Mouse (Mus musculus): ENCODE data around the gene Hist1h2bl.
"Not testable (repeated sequence)": the region's sequence is repeated elsewhere in the genome, so short reads cannot be mapped to it uniquely, and the experiment has no call there.

Gene Hist1h2bl

DNA sequence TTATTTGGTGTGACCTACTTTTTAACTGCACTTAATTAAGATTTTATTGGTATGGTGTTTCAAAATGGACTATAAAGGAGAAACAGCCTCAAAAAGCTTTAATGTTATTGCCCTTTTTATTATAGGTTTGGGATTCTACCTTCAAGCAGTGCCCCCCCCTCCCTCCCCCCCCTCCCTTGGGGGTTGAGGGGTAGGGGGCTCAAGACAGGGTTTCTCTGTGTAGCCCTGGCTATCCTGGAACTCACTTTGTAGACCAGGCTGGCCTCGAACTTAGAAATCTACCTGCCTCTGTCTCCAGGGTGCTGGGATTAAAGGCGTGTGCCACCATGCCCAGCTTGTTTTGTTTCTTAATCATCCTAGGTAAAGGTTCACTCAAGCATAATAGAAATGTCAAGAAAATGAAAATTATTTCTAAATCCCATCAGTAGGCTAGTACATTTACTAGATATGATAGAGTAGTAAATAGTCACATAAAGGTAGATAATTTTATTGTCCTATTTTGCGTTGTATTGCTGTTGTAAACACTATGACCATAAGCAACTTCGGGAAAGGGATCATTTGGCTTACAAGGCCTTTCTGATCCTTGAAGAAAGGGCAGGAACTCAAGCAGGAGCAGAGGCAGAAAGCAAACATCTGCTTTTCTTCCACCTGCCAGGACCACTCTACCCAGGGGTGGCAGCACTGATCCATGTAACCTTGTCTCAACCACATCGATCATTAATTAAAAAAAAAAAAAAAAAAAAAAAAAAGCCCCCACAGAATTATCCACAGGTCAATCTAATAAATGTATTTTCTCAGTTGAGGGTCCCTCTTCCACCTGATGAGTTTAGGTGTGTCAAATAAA lies 7.3 kb upstream of the Hist1h2bl start:
- DNase-seq (ENCODE audit: low read depth, low spot score), result no peak

DNA sequence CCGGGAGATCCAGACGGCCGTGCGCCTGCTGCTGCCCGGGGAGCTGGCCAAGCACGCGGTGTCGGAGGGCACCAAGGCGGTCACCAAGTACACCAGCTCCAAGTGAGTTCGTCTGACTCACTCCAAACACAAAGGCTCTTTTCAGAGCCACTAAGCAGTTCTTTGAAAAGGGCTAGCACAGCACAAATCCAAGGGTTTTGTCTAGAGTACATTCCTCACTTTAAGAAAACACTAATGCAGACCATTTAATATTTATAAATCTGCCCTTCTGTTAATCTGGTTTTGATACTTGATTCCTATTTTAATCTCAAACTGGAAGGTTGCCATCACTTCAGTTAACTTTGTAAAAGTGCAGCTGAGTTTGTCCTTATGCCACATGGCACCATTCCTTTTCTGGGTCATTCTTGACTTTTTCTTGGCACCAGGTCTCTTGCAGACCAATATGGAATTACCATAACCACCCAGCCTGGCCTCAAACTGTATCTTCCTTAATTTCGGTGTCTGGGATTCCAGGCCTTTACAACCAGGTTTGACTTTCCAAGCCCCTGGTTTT lies 6.5 kb upstream of the Hist1h2bl start:
- no peak for DNase-seq (ENCODE audit: low read depth, low spot score)

DNA sequence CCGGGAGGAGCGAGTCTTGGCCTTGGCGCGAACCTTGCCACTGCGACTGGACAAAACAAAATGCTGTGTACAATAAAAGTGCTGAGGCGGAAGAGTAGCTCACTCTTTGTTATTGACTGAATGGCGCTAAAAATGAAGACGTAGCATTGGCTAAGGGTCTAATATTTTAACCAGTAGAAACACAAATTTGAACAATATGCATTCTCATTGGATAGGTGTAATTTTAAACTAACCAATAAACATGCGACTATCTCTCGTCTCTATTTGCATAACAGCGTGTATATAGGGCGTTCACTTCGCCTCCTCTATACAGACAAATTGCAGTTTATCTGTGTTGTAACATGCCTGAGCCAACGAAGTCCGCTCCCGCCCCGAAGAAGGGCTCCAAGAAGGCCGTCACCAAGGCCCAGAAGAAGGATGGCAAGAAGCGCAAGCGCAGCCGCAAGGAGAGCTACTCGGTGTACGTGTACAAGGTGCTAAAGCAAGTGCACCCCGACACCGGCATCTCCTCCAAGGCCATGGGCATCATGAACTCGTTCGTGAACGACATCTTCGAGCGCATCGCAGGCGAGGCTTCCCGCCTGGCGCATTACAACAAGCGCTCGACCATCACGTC lies 5.9 kb upstream of the Hist1h2bl start, which contains the start of gene Hist1h2bm:
TSS of gene Hist1h2bm (plus strand) at position 288 of the 616 bp plus-strand sequence.
- not testable (repeated sequence) for DNase-seq (ENCODE audit: low read depth, low spot score)

DNA sequence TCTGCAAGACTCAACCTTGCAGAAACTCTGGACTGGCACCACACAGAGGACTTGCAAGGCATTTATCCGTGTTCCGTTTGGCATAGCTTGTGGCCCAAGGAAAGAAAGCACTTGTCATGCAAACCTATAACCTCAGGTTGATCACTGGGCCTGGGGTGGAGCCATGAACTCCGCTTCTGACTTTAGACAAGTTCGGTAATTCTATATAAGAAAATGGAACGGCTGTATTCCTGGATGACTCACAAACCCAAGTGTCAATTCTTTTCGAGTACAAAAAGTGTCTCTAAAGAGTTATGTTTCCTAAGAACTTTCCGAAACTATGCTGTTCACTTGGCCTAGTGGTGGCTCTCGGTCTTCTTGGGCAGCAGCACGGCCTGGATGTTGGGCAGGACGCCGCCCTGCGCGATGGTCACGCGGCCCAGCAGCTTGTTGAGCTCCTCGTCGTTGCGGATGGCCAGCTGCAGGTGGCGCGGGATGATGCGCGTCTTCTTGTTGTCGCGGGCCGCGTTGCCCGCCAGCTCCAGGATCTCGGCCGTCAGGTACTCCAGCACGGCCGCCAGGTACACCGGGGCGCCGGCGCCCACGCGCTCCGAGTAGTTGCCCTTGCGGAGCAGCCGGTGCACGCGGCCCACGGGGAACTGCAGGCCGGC lies 5.3 kb upstream of the Hist1h2bl start:
- not testable (repeated sequence) for DNase-seq (ENCODE audit: low read depth, low spot score)

DNA sequence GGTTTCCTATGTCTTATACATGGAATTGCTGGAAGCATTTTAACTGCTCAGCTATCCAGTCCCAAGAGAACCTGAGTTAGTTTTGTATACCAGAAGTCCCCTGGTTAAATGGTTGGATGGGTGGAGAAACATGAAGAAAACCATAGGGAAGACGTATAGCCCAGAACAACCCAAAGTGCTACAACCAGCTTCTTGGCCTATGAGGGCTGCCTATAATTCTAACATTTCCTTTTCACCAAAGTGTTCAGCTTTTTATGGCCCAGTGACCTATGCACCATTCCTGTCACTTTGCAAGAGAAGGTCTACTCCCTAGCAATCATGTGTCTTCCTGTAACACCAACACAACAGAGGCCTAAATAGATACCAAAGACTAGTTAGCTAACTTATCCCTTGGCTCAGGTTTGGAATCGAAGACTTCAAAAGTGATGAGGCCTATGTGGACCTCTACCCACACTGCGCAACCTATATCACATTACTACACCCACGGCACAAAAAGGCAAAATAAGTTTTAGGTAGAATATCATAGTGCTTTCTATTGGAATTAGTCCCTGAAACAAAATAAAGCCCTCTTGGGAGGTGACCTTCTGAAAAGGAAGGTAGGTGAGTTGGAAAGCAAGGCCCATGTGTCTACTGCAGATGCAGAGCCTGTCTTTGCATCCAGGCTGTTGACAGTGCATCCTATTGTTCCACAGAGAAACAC lies 2.6 kb upstream of the Hist1h2bl start:
- DNase-seq (ENCODE audit: low read depth, low spot score), result no peak

DNA sequence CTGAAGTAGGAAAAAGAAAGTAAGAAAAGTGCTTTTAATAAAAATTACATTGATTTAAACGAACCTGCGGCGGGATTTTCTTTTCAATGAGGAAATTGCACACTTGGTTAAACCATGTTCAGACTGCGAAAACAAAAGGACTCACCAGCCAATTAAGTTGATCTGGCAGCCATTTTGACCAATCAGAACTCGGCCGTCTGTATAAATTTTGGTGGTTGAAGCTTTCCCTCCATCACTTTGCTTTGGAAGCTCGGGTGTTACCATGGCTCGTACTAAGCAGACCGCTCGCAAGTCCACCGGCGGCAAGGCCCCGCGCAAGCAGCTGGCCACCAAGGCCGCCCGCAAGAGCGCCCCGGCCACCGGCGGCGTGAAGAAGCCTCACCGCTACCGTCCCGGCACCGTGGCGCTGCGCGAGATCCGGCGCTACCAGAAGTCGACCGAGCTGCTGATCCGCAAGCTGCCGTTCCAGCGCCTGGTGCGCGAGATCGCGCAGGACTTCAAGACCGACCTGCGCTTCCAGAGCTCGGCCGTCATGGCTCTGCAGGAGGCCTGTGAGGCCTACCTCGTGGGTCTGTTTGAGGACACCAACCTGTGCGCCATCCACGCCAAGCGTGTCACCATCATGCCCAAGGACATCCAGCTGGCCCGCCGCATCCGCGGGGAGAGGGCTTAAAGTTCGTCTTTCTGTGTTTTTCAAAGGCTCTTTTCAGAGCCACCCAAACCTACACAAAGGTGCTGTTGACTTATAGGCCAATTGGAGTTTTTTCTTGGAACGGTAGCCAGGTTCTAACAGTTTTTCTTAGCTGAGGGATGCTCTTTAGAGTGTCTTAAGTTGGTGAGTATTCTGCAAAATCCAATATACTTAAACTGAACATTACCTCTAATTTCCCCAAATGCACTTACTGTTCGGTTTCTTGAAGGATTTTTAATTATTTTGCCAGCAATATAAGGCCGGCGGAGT lies 1.7 kb upstream of the Hist1h2bl start, which contains the start of gene Hist1h3h:
TSS of gene Hist1h3h (plus strand) at position 263 of the 961 bp plus-strand sequence.
- not testable (repeated sequence) for DNase-seq (ENCODE audit: low read depth, low spot score)

DNA sequence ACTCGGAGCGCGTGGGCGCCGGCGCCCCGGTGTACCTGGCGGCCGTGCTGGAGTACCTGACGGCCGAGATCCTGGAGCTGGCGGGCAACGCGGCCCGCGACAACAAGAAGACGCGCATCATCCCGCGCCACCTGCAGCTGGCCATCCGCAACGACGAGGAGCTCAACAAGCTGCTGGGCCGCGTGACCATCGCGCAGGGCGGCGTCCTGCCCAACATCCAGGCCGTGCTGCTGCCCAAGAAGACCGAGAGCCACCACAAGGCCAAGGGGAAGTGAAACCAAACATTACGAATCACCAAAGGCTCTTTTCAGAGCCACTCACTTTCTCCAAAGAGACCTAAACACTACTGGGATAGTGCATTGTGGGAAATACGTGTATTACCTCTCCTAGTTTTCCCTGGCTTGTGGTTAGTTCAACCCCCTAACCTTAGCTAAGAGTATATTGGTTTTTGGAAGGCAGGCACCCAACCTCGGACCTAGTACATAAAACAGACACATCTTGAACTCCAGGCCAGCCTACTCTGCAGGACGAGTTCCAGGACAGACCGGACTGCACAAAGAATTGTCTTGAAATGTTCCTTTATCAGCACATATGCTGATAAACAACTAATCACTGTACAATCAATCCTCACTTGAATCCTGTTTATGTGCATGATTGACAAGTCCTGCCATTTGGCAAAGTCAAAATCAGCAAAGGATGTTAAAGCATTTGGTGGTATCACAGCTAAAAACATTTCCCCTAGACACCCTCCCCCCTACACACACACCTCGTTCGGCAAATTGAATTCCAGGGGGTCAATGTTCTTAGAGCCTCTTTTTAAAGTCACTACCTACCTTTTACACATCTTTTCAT lies 823 bp upstream of the Hist1h2bl start:
- DNase-seq (ENCODE audit: low read depth, low spot score), result not testable (repeated sequence)

DNA sequence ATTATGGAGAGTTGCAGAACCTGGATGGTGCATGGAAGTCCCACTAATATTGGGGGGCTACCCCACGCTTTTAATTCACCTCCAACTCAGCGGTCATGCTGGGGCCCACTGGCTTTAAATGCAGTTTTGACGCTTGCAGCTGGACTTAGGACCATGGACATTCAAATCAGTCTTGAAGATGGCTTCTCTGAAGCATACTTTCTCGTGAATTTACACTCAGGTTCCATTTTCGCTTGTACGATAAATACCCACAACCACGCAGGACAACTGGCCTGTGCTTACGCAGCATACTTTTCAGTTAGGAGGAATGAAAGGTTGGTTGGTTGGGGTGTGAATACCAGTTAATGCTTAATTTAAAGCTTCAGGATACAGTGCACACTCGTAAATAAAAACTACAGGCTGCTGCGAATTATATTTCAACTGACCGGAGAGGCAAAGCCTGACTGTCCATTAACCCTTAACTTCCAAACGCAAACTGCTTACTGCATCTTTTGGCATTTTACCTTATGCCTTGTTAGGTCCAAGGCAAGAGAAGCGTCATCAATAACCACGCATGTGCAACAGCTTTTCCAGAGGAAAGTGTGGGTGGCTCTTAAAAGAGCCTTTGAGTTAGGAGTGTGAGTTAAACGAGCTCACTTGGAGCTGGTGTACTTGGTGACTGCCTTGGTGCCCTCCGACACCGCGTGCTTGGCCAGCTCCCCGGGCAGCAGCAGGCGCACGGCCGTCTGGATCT lies 646 bp downstream of the Hist1h2bl start:
- DNase-seq (ENCODE audit: low read depth, low spot score), result no peak

DNA sequence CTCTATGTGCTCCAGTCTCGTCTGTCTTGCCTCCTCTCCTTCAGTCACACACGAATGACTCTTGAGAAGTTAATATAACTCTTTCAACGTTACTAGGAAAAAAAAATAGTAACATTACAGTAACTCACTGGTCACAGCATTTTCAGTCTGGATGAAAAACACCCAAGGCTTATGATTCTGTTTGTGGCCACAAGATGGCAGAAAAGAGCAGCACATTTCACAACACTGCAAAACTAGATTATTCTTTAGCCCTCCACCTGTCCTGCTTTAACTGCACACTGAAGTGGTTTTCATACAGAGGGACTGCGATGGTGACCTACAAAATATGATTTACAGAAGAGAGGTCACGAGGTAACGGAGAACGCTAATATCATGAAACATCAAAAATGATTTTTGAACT lies 1.2 kb downstream of the Hist1h2bl start:
- DNase-seq (ENCODE audit: low read depth, low spot score), result no peak

DNA sequence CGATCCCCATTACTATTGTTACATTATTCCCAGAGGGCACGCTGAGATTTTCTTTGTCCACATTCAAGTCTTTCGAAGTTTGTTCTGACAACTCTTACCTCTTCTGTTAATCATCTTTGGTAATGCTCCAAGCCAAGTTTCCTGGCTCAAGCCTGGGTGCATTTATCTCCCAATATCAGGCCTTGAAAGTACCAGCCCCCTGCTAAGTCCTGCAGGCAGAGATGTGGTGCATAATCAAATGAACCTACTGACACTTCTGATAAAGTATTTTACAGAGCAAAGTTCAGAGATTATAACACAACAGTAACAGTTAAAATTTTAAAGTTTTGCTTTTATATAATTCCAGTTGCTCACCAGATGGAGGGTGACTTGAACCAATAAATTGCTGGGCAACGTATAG lies 4.2 kb downstream of the Hist1h2bl start:
- no peak for DNase-seq (ENCODE audit: low read depth, low spot score)

DNA sequence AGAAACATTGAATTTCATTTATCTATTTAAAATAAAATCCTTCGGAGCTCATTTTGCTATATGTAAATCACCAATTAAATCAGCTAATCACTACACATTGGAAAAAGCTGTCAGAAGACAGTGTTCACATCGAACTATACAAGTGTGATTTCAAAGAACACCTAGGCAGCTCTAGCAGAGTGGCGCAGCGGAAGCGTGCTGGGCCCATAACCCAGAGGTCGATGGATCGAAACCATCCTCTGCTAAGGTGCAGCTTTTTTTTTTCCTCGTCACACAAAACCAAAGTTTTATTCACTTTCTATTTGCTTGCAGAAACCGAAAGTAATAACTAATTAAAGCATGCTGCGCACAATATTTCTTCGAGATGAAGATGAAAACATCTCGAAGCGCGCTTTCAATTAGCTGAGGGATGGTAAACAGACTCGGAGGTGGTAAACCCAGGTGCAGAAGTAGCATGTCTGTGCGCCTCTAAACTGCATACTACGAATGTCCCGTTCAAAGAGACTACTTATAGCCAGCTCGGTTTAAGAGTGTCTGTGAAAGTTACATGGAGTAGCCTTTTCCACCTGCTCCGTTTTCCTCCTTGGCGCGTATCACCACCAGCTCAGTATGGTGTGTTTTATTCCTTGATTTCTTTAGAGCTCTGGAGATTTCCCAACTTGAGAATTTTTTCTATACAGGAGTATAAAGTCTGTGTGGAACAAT lies 5.0 kb downstream of the Hist1h2bl start:
- DNase-seq (ENCODE audit: low read depth, low spot score), result no peak

DNA sequence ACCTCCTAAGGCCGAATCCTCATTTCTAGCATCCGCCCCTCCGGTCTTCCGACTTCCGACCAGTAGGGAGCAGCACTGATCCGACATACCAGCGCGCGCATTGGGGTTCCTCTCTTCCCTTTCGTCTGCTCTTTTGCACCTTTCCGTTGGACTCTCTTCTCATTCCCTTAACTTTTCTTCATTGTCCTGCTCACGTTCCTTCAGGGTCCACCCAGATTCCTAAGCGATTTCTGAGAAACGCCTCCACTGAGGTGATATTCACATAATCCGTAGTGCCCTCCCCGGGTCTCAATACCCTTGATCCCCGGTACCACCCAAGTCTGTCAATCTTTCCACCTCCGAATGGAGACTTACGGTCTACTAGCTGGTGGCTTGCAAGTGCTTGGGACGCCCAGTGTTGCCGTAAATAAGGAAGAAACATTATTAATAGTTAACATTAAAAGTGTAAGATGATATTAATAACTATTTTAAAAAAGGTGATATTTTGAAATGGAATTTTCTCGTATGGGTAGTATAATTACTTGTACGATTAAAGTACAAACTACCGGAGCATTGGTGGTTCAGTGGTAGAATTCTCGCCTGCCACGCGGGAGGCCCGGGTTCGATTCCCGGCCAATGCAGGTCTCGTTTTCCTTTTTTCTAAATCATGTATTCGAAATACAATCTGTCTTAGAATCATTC lies 5.8 kb downstream of the Hist1h2bl start:
- DNase-seq (ENCODE audit: low read depth, low spot score), result no peak

DNA sequence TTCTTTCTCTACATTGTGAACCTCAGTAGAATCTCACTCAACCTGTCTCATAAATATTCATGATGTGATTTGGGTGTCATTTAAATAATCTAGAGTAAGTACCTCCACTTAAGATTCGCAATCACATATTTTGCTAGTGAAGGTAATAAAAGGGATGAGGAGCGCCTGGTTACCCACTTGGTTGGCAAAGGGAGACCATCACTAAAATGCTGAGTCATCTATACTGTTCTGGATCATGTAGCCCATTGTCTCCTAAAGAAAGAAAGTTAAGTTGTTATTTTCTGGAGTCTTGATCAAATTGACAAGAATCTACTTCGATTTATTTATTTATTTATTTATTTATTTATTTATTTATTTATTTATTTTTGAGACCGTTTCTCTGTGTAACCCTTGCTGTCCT lies 9.3 kb downstream of the Hist1h2bl start:
- DNase-seq (ENCODE audit: low read depth, low spot score), result no peak

DNA sequence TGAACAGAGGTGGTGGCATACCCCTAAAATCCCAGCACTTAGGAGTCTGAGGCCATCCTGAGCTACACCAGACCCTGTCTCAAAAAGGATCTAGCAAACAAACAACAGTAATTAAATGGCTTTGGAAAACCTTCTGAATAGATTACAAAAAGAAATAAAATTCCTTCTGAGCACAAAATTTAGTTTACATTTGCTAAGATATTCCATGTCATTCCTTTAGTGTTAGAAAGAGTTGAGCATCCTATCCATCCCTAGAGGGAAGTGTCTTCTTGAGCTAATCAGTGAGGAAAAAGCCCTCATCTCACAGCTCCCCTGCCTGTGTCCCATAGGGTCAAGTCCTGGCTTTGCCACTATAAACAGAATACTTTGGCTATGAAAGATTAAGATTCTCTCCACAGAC lies 18.1 kb downstream of the Hist1h2bl start, which contains the start of gene Olfr1359:
TSS of gene Olfr1359 (plus strand) at position 301 of the 400 bp plus-strand sequence.
- DNase-seq (ENCODE audit: low read depth, low spot score), result no peak

DNA sequence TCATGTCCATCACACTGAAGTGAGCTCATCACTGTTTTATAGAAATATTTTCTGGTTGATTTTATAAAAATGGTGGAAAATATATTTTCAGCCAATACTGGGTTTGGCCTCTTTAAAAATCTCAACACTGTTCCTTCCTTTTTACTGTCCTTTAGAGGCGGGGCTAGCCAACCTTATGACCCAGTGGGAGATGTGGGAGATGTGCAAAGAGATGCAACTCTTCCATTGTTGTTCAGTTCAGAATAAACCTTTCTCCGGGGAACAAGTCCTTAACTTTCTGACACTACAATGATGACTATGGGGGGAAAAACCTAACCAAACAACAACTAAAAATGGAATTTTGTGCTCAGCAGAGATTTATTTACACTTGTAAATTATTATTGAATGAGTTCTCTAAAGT lies 38.6 kb downstream of the Hist1h2bl start, which contains the start of gene Olfr1360:
TSS of gene Olfr1360 (minus strand) at position 101 of the 400 bp plus-strand sequence.
- DNase-seq (ENCODE audit: low read depth, low spot score), result no peak
